Mouse (Mus musculus): Measurements from ENCODE around the gene Cdc42bpa. TPM values are rescaled to one million over a fixed set of nuclear protein-coding genes. Genes with fewer than 3 reads are reported as not detected.

Gene Cdc42bpa
- polyA plus RNA-seq, 1 experiment from 2014 or later = 11.3 TPM

GRCm38 (mm10) chr1:180212911-180213310 lies 252.6 kb downstream of the Cdc42bpa start:
- 94% methylated on average over 5 of the region's 5 CpGs for WGBS
- no peak overlapping the region for H3K4me2 ChIP-seq (ENCODE audit: low read depth, severe bottlenecking)
- no peak for ATAC-seq (ENCODE audit: insufficient number of reproducible peaks, low FRiP score, low TSS enrichment, low read depth)
- DNase-seq (ENCODE audit: low spot score) = no peak
- H3K36me3 ChIP-seq (ENCODE audit: control insufficient read depth, insufficient read depth, low read length) = no peaks in the 10 kb centered on the region
- no peak overlapping the region for H3K9ac ChIP-seq (ENCODE audit: low read length)
- H3K9me3 ChIP-seq (ENCODE audit: control insufficient read depth, low read length) = no peaks in the 10 kb centered on the region
- no peaks in the 10 kb centered on the region for H3K4me1 ChIP-seq (ENCODE audit: control insufficient read depth, insufficient read depth, low read length)
- H3K4me3 ChIP-seq (ENCODE audit: low read depth, low read length) = no peak overlapping the region
- H3K27me3 ChIP-seq (ENCODE audit: control insufficient read depth, insufficient read depth, low read length) = no peaks in the 10 kb centered on the region
- H3K27ac ChIP-seq (replicated peaks; ENCODE audit: low read depth, low read length) = no peak overlapping the region

- 21% methylated on average over 4 of the region's 4 CpGs for WGBS
- Histone ChIP-seq H3K9me3 (ENCODE audit: control insufficient read depth, low read length) (no peaks in the 10 kb centered on the region), H3K27me3 (ENCODE audit: control insufficient read depth, insufficient read depth, low read length) (no peaks in the 10 kb centered on the region), H3K9ac (ENCODE audit: low read length) (no peak overlapping the region), H3K4me2 (ENCODE audit: low read depth, severe bottlenecking) (no peak overlapping the region), H3K36me3 (ENCODE audit: control insufficient read depth, insufficient read depth, low read length) (no peaks in the 10 kb centered on the region), H3K27ac (replicated peaks; ENCODE audit: low read depth, low read length) (no peak overlapping the region), H3K4me1 (ENCODE audit: control insufficient read depth, insufficient read depth, low read length) (no peaks in the 10 kb centered on the region), H3K4me3 (ENCODE audit: low read depth, low read length) (no peak overlapping the region)
- DNase-seq (ENCODE audit: low spot score) (peak; percentile 66), ATAC-seq (ENCODE audit: insufficient number of reproducible peaks, low FRiP score, low TSS enrichment, low read depth) (no peak; the same call in 1 of the 2 replicates)
These were observed 254.8 kb downstream of the Cdc42bpa start for GRCm38 (mm10) chr1:180215044-180215443.

Other genes starting within 250 kb of the Cdc42bpa start
- gene Kif28, start 215.2 kb upstream of the Cdc42bpa start, polyA plus RNA-seq (2014; fragmentation: Nextera tagmentation; extraction: Ambion mirVana) = 0.07 and 0.14 TPM in 2 replicates
- 0.23 and 0.24 TPM in 2 replicates for gene Gm10518, start 157.1 kb upstream of the Cdc42bpa start, polyA plus RNA-seq (2014; fragmentation: Nextera tagmentation; extraction: Ambion mirVana)
- 37.0 and 39.9 TPM in 2 replicates for gene Ahctf1, start 156.8 kb upstream of the Cdc42bpa start, polyA plus RNA-seq (2014; fragmentation: Nextera tagmentation; extraction: Ambion mirVana)
- gene Coq8a, start 239.1 kb downstream of the Cdc42bpa start, polyA plus RNA-seq (2014; fragmentation: Nextera tagmentation; extraction: Ambion mirVana) = 2.0 and 2.3 TPM in 2 replicates

Data from limb, embryonic 11.5 days (tissue).